ENCODE assay signal across 8 mouse cellular contexts in the genomic region with DNA sequence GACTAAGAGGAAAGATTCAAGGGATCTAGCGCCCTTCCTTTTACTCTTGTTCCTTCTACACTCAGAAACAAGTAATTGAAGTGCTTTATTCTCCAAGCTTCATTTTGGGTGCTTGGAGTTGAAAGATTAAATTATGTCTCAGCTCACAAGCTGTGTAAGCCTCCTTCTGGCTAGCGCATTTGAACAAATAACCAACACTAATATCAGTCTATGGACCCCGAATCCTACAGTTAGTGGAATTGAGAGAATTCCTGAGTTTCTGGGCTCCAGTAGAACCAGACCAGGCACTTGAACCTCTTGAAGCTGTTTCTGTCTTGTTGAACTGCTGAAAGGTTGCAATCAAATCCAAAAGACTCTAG. TPM values are rescaled to one million over a fixed set of nuclear protein-coding genes. Genes with fewer than 3 reads are reported as not detected.
DNase-seq lines count a peak whose midpoint lies in the region; ATAC-seq lines count a peak whose summit lies in the region.

No protein-coding gene starts in this region.

- no peak for DNase-seq in kidney, adult 11 months
- no peak for DNase-seq in midbrain, embryonic 14.5 days
- no peak for DNase-seq in adrenal gland, adult (ENCODE audit: inconsistent age in 2 of 2, low spot score in 1 of 2)
- DNase-seq in cerebellum, postnatal 25 days: no peak
- DNase-seq in kidney, postnatal 14 days: no peak

- H3K9me3 ChIP-seq in kidney, embryonic 14.5 days (ENCODE audit: control insufficient read depth, low read length): no peaks in the 10 kb centered on the region
- no peaks in the 10 kb centered on the region for H3K9me3 ChIP-seq in hindbrain, embryonic 16.5 days (ENCODE audit: control insufficient read depth, low read length)
- H3K9me3 ChIP-seq in midbrain, embryonic 14.5 days (ENCODE audit: control insufficient read depth, low read length): no peaks in the 10 kb centered on the region

- 68% methylated on average over 3 of the region's 3 CpGs for WGBS in kidney, embryonic 14.5 days
- WGBS in hindbrain, embryonic 16.5 days: 66% methylated on average over 3 of the region's 3 CpGs
- WGBS in midbrain, embryonic 14.5 days: 85% methylated on average over 3 of the region's 3 CpGs

- peak overlapping the region; percentile 83 for H3K27ac ChIP-seq in kidney, embryonic 14.5 days (ENCODE audit: low read depth, low read length)
- H3K27ac ChIP-seq in hindbrain, embryonic 16.5 days (ENCODE audit: low read depth, low read length): peak overlapping the region; percentile 81
- H3K27ac ChIP-seq in midbrain, embryonic 14.5 days (replicated peaks; ENCODE audit: low read depth, low read length): peak overlapping the region; percentile 84

- no peak for ATAC-seq in kidney, embryonic 14.5 days (ENCODE audit: low FRiP score, low TSS enrichment)
- ATAC-seq in common myeloid progenitor, adult 5-6 weeks (replicated peaks; ENCODE audit: low read depth, poor library complexity, severe bottlenecking): 0 out of 2 replicates have a peak, but pooled peaks have one; percentile 2
- ATAC-seq in hindbrain, embryonic 16.5 days: peak; percentile 81
- ATAC-seq in midbrain, embryonic 14.5 days (ENCODE audit: low FRiP score, low TSS enrichment): peak; percentile 40; the same call in 1 of the 2 replicates

- H3K4me3 ChIP-seq in kidney, embryonic 14.5 days (ENCODE audit: low read length): peak overlapping the region; percentile 72
- peak overlapping the region; percentile 91 for H3K4me3 ChIP-seq in hindbrain, embryonic 16.5 days (ENCODE audit: low read length)
- H3K4me3 ChIP-seq in midbrain, embryonic 14.5 days (replicated peaks; ENCODE audit: low read depth, low read length): peak overlapping the region; percentile 91

- H3K4me2 ChIP-seq in kidney, embryonic 14.5 days (replicated peaks; ENCODE audit: low read depth, low read length): peak overlapping the region; percentile 61
- H3K4me2 ChIP-seq in hindbrain, embryonic 16.5 days (ENCODE audit: low read length): peak overlapping the region; percentile 59
- peak overlapping the region; percentile 87 for H3K4me2 ChIP-seq in midbrain, embryonic 14.5 days (ENCODE audit: low read length)

- no peaks in the 10 kb centered on the region for H3K27me3 ChIP-seq in kidney, embryonic 14.5 days (ENCODE audit: control insufficient read depth, insufficient read depth, low read length)
- peaks cover 2% of the 10 kb centered on the region; the same call in 1 of the 2 replicates for H3K27me3 ChIP-seq in hindbrain, embryonic 16.5 days (replicated peaks; ENCODE audit: control insufficient read depth, insufficient read depth, low read length)
- H3K27me3 ChIP-seq in midbrain, embryonic 14.5 days (ENCODE audit: control insufficient read depth, insufficient read depth, low read length): peaks cover 5% of the 10 kb centered on the region; the same call in 1 of the 2 replicates

- H3K9ac ChIP-seq in kidney, embryonic 14.5 days (ENCODE audit: low read depth, low read length): peak overlapping the region; percentile 81
- peak overlapping the region; percentile 96 for H3K9ac ChIP-seq in hindbrain, embryonic 16.5 days (ENCODE audit: low read depth, low read length)
- H3K9ac ChIP-seq in midbrain, embryonic 14.5 days (replicated peaks; ENCODE audit: low read length): peak overlapping the region; percentile 86

- H3K4me1 ChIP-seq in kidney, embryonic 14.5 days (ENCODE audit: control insufficient read depth, insufficient read depth, low read length): no peaks in the 10 kb centered on the region
- H3K4me1 ChIP-seq in hindbrain, embryonic 16.5 days (ENCODE audit: control insufficient read depth, insufficient read depth, low read depth, low read length): peaks cover 4% of the 10 kb centered on the region; the same call in 1 of the 2 replicates
- H3K4me1 ChIP-seq in midbrain, embryonic 14.5 days (ENCODE audit: control insufficient read depth, insufficient read depth, low read length): peaks cover 7% of the 10 kb centered on the region; the same call in 1 of the 2 replicates

- H3K36me3 ChIP-seq in kidney, embryonic 14.5 days (ENCODE audit: control insufficient read depth, insufficient read depth, low read length): no peaks in the 10 kb centered on the region
- H3K36me3 ChIP-seq in hindbrain, embryonic 16.5 days (ENCODE audit: control insufficient read depth, insufficient read depth, low read length): no peaks in the 10 kb centered on the region
- no peaks in the 10 kb centered on the region for H3K36me3 ChIP-seq in midbrain, embryonic 14.5 days (ENCODE audit: control insufficient read depth, insufficient read depth, low read length)

RNA-seq across cellular contexts. Expression of gene Mtx2, which starts 0.3 kb away (rescaled TPM):
- polyA plus RNA-seq in kidney, embryonic 14.5 days (2014; fragmentation: Nextera tagmentation; extraction: Ambion mirVana): 157 and 206 TPM in 2 replicates
- total RNA-seq in common myeloid progenitor, adult 5-6 weeks (2017): 27.6 and 28.7 TPM in 2 replicates
- 156 and 171 TPM in 2 replicates for polyA plus RNA-seq in hindbrain, embryonic 16.5 days (2015; fragmentation: Nextera tagmentation; extraction: Ambion mirVana)
- 167 and 193 TPM in 2 replicates for polyA plus RNA-seq in midbrain, embryonic 14.5 days (2014; fragmentation: Nextera tagmentation; extraction: Ambion mirVana)
